Mouse (Mus musculus) splenic B cell, adult 2 months (primary cell): ENCODE measurements around the gene Frrs1.

Source experiments
- DNase-seq: peaks from one replicate; pipeline ENCODE4 v3.0.0-alpha.2; 2011; ENCODE audit warnings: low read depth, low spot score
- H3K27me3 ChIP-seq: 2 replicates; pipeline ENCODE4 v1.6.1; 2012; ENCODE audit warnings: mild to moderate bottlenecking, low read length, moderate library complexity, mixed read lengths; ENCODE audit not compliant: control insufficient read depth, poor library complexity, insufficient read depth, severe bottlenecking
- H3K36me3 ChIP-seq: 2 replicates; pipeline ENCODE4 v1.6.1; 2012; ENCODE audit warnings: mild to moderate bottlenecking, low read length, moderate library complexity, mixed read lengths; ENCODE audit not compliant: control insufficient read depth, poor library complexity, insufficient read depth, severe bottlenecking

Gene Frrs1

DNA sequence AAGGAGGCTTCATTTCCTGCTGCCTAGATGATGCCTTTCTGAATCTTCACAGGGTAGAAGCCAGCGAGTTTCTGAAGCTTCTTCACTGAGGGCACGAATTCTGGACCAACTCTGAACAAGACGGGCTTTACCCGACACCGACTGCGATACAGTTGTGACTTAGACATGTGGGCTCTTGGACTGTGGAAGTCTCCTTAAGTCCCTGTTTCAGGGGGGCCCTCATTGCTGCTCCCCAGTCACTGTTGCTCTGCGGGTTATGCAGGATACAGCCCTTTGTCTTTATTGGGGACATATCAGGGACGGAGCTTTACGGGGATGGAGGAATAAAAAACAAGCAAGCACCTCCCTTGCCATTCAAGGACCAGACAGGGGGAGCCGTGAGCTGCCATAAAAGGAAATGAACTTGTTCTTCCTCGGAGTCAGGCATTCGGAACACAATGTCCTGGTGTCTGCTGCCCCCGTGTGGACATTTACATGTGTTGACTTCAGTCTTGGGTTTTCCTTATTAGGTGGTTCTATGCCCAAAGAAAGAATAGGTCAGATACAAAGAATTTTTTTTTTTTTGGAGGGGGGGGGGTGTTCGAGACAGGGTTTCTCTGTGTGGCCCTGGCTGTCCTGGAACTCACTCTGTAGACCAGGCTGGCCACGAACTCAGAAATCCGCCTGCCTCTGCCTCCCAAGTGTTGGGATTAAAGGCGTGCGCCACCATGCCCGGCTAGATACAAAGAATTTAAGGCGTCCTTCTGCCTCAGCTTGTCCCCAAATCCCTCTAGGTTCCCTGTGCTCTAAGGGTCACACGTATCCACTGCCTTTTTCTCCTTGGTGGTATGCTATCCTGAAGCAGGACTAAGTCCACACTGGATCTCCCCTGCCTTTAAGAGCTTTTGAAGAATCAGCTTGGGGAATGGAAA, 23.2 kb upstream of the Frrs1 start:
- Histone ChIP-seq H3K27me3 (no peaks in the 10 kb centered on the region), H3K36me3 (no peaks in the 10 kb centered on the region)

DNA sequence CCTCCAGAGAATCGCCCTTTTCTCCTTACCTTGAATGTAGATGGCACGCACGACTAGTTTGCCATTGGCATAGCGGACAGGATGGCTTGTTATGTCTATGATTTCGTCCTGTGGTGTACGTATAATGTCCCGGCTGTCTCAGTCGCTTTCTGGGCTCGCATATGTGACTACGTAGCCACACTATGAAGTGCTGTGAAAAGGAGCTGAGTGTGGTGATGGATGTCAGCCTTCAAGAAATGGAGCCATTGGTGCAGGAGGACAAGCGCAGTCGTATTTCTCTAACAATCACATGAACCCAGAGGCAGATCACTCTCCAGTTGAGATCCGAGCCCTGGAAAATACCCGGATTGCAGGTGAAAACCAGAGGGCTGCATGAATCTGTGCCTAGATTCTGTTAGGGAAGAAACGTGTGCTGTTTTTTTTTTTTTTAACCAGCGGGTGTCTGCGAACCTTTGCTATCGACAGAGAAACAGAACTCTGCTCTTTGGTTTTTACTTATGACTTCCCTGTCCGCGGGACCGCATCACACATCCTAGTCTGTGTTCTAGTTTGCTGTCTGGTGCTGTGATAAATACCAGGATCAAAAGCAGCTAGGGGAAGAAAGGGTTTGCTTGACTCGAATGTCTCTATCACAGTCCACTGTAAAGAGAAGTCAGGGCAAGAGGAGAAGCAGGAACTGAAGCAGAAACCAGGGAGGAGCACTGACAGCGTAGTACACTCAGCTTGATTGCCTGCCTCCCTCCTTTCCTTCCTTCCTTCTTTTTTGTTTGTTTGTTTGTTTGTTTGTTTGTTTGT, 22.4 kb upstream of the Frrs1 start:
- no peak for DNase-seq
- H3K36me3 ChIP-seq, result no peaks in the 10 kb centered on the region

More for the DNA sequence above, 23.2 kb upstream of the Frrs1 start:
- peak; percentile 93 for DNase-seq

DNA sequence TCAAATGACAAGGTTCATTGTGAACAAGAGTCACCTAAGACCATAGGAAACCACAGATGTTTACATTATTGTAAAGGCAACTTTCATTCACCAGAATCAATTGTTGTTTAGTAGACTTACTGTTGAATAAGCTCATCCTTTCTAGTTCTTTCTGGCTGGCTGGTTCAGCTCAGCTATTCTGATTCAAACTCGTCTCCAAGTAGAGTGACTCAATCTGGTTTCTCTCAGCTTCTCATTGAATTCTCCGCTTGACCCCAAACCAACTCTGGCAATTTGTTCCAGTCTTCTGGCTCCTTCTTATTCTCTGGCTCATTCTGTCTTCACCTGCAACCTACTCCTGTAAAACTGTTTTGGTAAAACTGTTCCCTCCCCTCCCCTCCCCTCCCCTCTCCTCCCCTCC, 18.0 kb upstream of the Frrs1 start:
- Histone ChIP-seq H3K36me3 (no peaks in the 10 kb centered on the region), H3K27me3 (no peaks in the 10 kb centered on the region)
- DNase-seq, result no peak

More for the DNA sequence above, 22.4 kb upstream of the Frrs1 start:
- no peaks in the 10 kb centered on the region for H3K27me3 ChIP-seq

DNA sequence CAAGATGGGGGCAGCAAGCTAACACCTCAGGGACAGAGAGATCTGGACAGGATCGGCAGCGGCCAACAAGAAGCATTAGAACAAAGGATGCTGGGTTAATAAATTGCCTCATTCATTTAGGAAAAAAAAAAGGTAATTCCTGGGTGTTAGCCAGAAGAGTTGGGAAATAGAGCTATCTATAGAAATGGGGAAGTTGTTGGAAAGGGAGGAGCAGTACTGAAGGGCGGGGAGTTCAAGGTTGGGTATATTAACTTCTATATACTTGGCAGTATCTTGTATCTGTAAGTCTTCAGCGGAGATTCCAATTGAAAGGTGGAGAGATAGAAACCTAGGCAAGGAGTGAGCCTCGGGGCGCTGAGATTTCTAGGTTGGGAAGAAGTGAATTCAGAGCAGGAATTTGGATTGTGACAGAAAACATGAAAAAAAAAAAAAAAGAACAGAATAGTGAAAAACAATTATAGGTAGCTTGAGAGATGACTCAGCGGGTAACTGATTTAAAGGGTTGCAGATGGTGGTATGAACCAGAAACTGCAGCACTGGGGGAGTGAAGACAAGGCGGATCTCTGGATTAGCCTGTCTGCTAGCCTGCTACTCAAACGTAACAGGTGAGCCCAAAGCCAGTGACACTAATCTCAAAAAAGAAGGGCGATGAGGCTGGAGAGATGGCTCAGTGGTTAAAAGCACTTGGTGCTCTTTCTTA, 14.2 kb upstream of the Frrs1 start:
- no peaks in the 10 kb centered on the region for H3K36me3 ChIP-seq
- no peak for DNase-seq
- no peaks in the 10 kb centered on the region for H3K27me3 ChIP-seq

DNA sequence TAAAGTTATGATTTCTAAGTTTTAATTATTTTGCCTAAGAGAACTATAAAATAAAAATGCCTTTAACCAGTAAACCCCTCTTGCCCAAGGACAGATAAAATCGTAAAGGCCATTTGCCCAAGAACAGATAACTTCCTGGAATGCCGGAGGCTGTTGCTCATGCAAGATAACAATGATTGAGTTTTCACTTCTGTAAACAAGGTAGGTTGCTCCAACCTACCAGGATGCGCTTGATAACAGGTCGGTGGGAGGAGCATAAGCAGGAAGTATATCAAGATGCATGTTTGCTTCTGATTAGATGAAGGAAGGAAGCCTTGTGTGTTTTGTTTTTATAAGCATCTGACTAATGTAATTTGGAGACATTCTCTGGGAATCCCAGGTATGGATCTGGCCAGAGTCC, 13.2 kb upstream of the Frrs1 start:
- no peak for DNase-seq
- H3K27me3 ChIP-seq, result no peaks in the 10 kb centered on the region
- no peaks in the 10 kb centered on the region for H3K36me3 ChIP-seq

DNA sequence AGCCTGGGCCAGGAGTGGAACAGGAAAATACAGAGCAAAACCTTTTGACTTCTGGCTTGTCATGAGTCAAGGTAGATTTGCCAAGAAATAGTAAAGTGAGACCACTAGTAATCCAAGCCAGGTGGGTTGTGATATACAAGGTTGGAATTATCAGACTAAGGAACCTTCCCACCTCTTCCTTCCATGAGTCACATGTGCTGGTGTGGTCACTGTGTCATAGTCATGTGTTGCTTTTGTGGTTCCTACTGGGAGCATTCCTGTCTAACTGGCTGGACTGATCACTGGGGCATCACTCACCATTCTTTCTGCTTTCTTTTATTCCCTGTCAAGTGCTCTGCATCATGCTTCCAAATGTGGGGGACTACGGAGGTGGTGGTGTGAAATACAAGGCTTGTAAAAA, 11.2 kb upstream of the Frrs1 start:
- DNase-seq, result no peak
- Histone ChIP-seq H3K27me3 (no peaks in the 10 kb centered on the region), H3K36me3 (no peaks in the 10 kb centered on the region)

DNA sequence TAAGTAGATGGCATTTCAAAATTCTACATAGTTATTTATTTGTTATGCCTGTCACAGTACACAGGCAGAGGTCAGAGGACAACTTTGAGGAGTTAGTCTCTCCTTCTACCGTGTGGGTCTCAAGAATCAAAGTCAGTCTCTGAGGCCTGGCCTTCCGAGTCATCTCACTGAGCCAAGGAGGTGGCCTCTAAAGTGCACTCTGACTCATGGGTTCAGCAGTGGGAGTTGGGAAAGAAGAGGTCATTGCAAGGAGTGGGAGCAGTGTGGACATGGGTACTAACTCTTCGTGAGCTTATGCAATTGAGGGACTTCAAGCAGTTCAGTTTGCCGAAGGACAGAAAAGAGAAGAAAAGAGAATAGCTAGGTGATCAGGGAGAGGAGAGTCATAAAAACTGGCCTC, 10.3 kb upstream of the Frrs1 start:
- no peaks in the 10 kb centered on the region for H3K27me3 ChIP-seq
- DNase-seq, result no peak
- H3K36me3 ChIP-seq, result no peaks in the 10 kb centered on the region

DNA sequence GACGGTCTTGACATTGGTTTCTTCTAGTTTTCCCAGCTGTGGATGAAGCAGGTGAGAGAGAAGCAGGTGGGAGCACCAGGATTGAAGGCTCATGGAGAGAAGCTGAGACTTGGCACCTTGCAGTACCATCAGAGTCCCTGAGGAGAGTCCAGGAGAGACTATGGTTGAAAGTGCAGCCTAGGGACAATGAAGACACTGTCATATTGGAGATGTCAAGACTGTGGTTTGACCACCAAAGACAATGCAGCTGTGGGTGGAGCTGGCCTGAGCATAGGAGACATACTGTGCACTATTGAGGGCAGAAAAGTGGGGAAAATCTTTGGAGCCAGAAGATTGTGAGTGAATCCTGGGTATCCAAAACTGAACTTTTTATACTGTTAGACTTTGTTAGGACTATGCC, 8.9 kb upstream of the Frrs1 start:
- no peak for DNase-seq
- Histone ChIP-seq H3K36me3 (no peaks in the 10 kb centered on the region), H3K27me3 (no peaks in the 10 kb centered on the region)

DNA sequence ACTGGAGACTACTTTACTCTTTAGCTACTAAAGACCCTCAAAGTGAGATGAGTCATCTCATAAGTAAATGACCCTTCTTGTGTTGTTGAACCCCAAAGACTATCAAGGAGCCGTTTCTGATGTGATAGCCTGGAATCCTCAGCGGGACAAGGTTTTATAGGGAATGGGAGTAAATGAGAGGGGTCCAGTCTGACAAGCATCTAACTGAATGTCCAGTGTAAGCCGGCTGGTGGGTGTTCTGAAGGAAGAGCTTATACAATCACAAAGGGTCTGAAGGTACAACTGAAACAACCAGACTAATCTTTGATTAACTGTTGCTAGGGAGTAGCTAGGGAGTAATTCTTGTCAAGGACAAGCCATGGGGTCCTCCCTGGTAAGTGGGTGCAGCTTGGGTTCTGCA, 6.8 kb upstream of the Frrs1 start:
- H3K27me3 ChIP-seq, result no peaks in the 10 kb centered on the region

DNA sequence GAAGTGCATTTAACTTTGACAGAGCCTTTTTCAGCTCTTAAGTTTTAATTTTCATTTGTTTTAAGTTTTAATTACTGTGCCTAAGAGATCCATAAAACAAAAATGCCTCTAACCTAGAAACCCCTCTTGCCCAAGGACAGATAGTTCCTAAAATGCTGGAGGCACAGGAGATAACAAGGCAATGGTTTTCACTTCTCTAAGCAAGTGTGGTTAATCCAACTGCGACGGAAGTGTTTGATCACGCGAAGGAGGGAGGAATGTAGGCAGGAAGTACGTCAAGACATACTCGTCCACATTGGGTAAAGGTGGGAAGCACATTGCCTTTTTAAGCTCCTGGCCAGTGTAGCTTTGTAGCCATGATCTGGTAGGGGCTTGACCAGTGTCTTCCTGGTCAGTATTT, 1.7 kb upstream of the Frrs1 start:
- DNase-seq, result no peak
- Histone ChIP-seq H3K36me3 (no peaks in the 10 kb centered on the region), H3K27me3 (no peaks in the 10 kb centered on the region)

More for the DNA sequence above, 6.8 kb upstream of the Frrs1 start:
- no peak for DNase-seq
- no peaks in the 10 kb centered on the region for H3K36me3 ChIP-seq

DNA sequence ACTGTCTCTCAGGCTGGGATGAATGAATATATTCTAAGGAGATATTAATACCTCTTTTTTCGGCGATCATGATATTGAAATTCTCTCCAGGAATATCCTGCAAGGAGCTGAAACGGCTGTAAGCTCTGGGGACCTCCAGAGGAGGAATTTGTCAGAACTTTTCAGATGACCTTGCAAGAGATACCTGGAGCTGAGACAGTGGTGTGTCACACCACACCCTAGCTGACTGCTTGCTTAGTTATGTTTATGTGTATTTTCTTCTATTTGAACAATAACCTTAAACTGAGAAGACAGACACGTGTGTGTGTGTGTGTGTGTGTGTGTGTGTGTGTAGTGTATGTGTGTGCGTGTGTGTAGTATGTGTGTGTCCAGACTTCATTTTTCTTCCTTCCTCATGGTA, 488 bp downstream of the Frrs1 start:
- DNase-seq, result no peak
- no peaks in the 10 kb centered on the region for H3K36me3 ChIP-seq
- H3K27me3 ChIP-seq, result no peaks in the 10 kb centered on the region

DNA sequence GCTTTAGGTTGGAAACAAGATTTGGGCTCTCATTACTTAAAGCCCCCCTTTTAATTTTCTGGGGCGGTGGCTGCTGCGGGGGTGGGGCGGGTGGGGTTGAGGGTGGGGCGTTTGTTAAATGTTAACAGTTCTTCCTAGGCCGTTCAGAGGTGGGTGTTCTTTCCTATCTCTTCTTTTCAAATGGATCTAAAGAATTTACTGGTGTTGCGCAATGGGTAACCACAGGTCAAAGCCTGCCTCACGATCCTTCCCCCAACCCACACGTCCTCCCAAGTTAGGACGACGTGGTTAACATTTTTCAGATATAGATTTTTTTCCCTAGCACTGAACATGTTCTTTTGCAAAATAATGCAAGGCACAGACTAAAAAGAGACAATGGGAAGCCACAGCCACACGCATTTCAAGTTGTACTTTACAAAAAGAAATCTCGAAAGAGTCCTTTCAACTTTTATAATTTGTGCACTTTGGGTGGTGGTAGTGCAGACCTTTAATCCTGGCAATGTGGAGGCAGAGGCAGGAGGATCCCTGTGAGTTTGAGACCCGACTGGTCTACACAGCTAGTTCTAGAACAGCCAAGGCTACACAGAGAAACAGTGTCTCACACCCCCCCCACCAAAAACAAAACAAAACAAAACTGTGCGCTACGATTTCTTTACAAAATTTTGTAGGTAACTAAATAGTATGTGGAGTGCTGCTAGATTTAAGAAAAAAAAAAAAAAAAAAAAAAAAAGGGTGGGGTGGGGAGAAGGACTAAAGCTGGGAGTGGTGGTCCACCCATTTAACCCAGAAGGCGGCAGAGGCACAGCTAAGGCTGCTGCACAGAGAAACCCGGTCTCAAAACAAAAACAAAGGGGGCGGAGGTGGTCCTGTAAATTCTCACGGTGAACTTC, 1.3 kb downstream of the Frrs1 start:
- Histone ChIP-seq H3K36me3 (no peaks in the 10 kb centered on the region), H3K27me3 (no peaks in the 10 kb centered on the region)
- no peak for DNase-seq

DNA sequence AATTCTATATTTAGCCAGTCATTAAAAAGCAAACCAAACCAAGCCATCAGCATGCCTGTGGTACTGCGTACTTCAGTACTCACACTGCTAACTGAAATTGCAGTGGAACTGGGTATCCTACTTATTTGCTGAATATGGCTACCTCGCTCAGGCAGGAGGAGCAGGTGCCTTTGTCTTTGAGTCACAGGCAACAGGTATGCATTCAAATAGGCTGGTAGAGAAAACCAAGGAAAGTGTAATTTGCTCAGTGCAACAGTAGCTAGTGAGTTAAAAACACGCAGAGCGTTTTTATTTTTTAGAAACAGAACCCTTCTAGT, 1.9 kb downstream of the Frrs1 start:
- DNase-seq, result peak; percentile 12
- Histone ChIP-seq H3K27me3 (no peaks in the 10 kb centered on the region), H3K36me3 (no peaks in the 10 kb centered on the region)

DNA sequence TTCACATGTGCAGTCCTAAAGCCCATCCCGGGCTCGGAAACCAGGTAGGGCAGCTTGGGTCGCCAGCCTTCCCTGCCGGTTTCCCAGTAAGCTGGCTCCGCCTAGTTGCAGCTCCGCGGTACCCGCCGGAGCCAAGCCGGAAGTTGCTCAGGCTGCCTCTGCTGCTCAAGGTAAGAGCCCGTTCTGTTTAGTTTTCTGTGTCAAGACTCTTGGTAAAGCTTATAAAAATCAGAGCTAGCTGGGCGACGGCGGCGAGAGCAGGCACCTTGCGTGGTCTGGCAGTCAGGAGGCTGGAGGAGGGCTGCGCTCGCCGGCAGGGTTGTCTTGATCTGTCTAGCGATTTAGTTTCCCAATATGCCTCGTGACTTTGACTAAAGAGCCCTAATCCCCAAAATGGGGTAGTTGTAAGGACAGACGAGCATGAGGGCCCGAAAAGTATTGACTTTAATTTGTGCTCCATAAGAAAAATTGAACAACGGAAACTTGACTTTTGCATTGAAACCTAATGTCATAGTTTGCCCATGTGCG, 2.3 kb downstream of the Frrs1 start:
- peak; percentile 60 for DNase-seq
- Histone ChIP-seq H3K27me3 (no peaks in the 10 kb centered on the region), H3K36me3 (no peaks in the 10 kb centered on the region)
